Comparison of ENCODE assay signal across 11 mouse cellular contexts in the genomic region with DNA sequence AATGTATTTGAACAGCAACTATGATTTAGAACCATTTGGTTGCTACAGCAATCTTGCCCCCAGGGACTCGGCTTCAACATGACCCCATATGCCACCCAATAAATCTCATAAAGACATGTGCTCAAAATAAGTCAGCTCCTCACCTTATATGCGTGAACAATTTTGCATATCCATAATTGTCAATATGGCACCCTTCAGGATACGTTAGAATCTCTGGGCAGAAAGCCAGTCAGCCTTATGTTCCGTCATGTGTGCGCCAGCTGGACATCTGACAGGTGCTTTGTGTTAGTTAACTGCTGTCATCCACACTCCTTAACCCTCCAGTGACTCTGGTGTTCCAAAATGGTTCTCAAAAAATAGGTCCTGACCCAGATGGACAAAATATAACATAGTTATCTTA.
DNase-seq lines count a peak whose midpoint lies in the region; ATAC-seq and TF ChIP-seq lines count a peak whose summit lies in the region.
"Had no signal": no experiment of that assay in that cellular context is flagged by ENCODE, and none has a peak within 500 bp of the region (broad histone marks: within the 10 kb centered on the region; RNA-seq: fewer than 3 reads in every experiment).

No protein-coding gene starts in this region.

- 45% methylated on average over 5 of the region's 5 CpGs for WGBS in heart, adult 2 months
- 39% methylated on average over 5 of the region's 5 CpGs for WGBS in stomach, embryonic 14.5 days
- 44% methylated on average over 5 of the region's 5 CpGs for WGBS in stomach, postnatal 0 days
- 41% methylated on average over 5 of the region's 5 CpGs for WGBS in hindbrain, postnatal 0 days

- no peak overlapping the region for H3K4me3 ChIP-seq in heart, adult 2 months
- H3K4me3 ChIP-seq in stomach, embryonic 14.5 days (ENCODE audit: low read depth, low read length): no peak overlapping the region
- H3K4me3 ChIP-seq in stomach, postnatal 0 days (ENCODE audit: low read depth, low read length): no peak overlapping the region
- no peak overlapping the region for H3K4me3 ChIP-seq in hindbrain, postnatal 0 days (ENCODE audit: low read length)
- H3K4me3 ChIP-seq: limb, embryonic 12.5 days; megakaryocyte, embryonic 14.5 days had no signal

- no peaks in the 10 kb centered on the region for H3K9me3 ChIP-seq in stomach, embryonic 14.5 days (ENCODE audit: control insufficient read depth, low read depth, low read length)
- no peaks in the 10 kb centered on the region for H3K9me3 ChIP-seq in stomach, postnatal 0 days (ENCODE audit: control insufficient read depth, low read length)
- H3K9me3 ChIP-seq in hindbrain, postnatal 0 days (ENCODE audit: low read length): no peaks in the 10 kb centered on the region
- H3K9me3 ChIP-seq: limb, embryonic 12.5 days; megakaryocyte, embryonic 14.5 days had no signal

- no peak overlapping the region for H3K9ac ChIP-seq in heart, adult 2 months (ENCODE audit: low read depth, low read length)
- no peak overlapping the region for H3K9ac ChIP-seq in stomach, embryonic 14.5 days (replicated peaks; ENCODE audit: low read depth, low read length)
- H3K9ac ChIP-seq in stomach, postnatal 0 days (ENCODE audit: low read length): no peak overlapping the region
- H3K9ac ChIP-seq in hindbrain, postnatal 0 days (replicated peaks; ENCODE audit: low read length): no peak overlapping the region
- H3K9ac ChIP-seq: limb, embryonic 12.5 days had no signal

- peak; percentile 3 to 14 for DNase-seq in heart, postnatal 10 days
- DNase-seq in heart, adult 2 months: no peak
- DNase-seq in stomach, postnatal 0 days (ENCODE audit: low spot score): no peak
- DNase-seq in hindbrain, postnatal 0 days (ENCODE audit: low spot score): peak; percentile 91
- DNase-seq in T-cell, adult 2 months (ENCODE audit: low spot score): no peak
- DNase-seq in urinary bladder, postnatal 14 days (ENCODE audit: low spot score): no peak
- DNase-seq in heart, adult 18-20 months: no peak
- DNase-seq: gastrocnemius, postnatal 36 days had no signal

- TF ChIP-seq CTCF in heart, adult 2 months (IDR thresholded peaks at IDR 0.05): no peak
- no peak for TF ChIP-seq CTCF in stomach, postnatal 0 days (IDR thresholded peaks at IDR 0.05; ENCODE audit: low read depth)
- no peak for TF ChIP-seq CTCF in hindbrain, postnatal 0 days (IDR thresholded peaks at IDR 0.05; ENCODE audit: low read depth)

- intact Hi-C loops in heart, postnatal 10 days (cut with DNase I): no loop called here
- intact Hi-C loops in heart, adult 2 months (cut with DNase I): no loop called here

- no peak for TF ChIP-seq POLR2A in heart, adult 2 months (IDR thresholded peaks at IDR 0.05; ENCODE audit: insufficient read depth, low read depth, low read length)

- H3K4me1 ChIP-seq in heart, adult 2 months (ENCODE audit: control insufficient read depth, insufficient read depth, low read length): no peaks in the 10 kb centered on the region
- H3K4me1 ChIP-seq in stomach, embryonic 14.5 days (ENCODE audit: control insufficient read depth, insufficient read depth, low read length): no peaks in the 10 kb centered on the region
- no peaks in the 10 kb centered on the region for H3K4me1 ChIP-seq in stomach, postnatal 0 days (replicated peaks; ENCODE audit: control insufficient read depth, insufficient read depth)
- H3K4me1 ChIP-seq in hindbrain, postnatal 0 days (ENCODE audit: insufficient read depth, low read length): no peaks in the 10 kb centered on the region
- H3K4me1 ChIP-seq: limb, embryonic 12.5 days; megakaryocyte, embryonic 14.5 days had no signal

- no peak overlapping the region for H3K4me2 ChIP-seq in stomach, embryonic 14.5 days (replicated peaks; ENCODE audit: low read depth, low read length)
- no peak overlapping the region for H3K4me2 ChIP-seq in stomach, postnatal 0 days (replicated peaks; ENCODE audit: low read depth)
- no peak overlapping the region for H3K4me2 ChIP-seq in hindbrain, postnatal 0 days (ENCODE audit: low read depth, low read length)
- H3K4me2 ChIP-seq: limb, embryonic 12.5 days had no signal

- H3K36me3 ChIP-seq in heart, adult 2 months (ENCODE audit: control insufficient read depth, insufficient read depth, low read length): no peaks in the 10 kb centered on the region
- H3K36me3 ChIP-seq in stomach, embryonic 14.5 days (ENCODE audit: control insufficient read depth, insufficient read depth, low read length): no peaks in the 10 kb centered on the region
- no peaks in the 10 kb centered on the region for H3K36me3 ChIP-seq in stomach, postnatal 0 days (ENCODE audit: control insufficient read depth, insufficient read depth, low read length)
- H3K36me3 ChIP-seq in hindbrain, postnatal 0 days (ENCODE audit: insufficient read depth, low read length): no peaks in the 10 kb centered on the region
- H3K36me3 ChIP-seq: limb, embryonic 12.5 days had no signal

- no peak overlapping the region for H3K27ac ChIP-seq in heart, adult 2 months
- H3K27ac ChIP-seq in stomach, embryonic 14.5 days (ENCODE audit: low read length): no peak overlapping the region
- no peak overlapping the region for H3K27ac ChIP-seq in stomach, postnatal 0 days (replicated peaks)
- H3K27ac ChIP-seq in hindbrain, postnatal 0 days: no peak overlapping the region
- H3K27ac ChIP-seq: limb, embryonic 12.5 days had no signal

- no peaks in the 10 kb centered on the region for H3K79me2 ChIP-seq in heart, adult 2 months (replicated peaks; ENCODE audit: control insufficient read depth, insufficient read depth, low read length)

- H3K27me3 ChIP-seq in heart, adult 2 months (ENCODE audit: control insufficient read depth, insufficient read depth, low read length): no peaks in the 10 kb centered on the region
- no peaks in the 10 kb centered on the region for H3K27me3 ChIP-seq in stomach, embryonic 14.5 days (ENCODE audit: control insufficient read depth, insufficient read depth, low read length)
- no peaks in the 10 kb centered on the region for H3K27me3 ChIP-seq in stomach, postnatal 0 days (ENCODE audit: control insufficient read depth, insufficient read depth, low read length)
- H3K27me3 ChIP-seq in hindbrain, postnatal 0 days (ENCODE audit: insufficient read depth, low read length): no peaks in the 10 kb centered on the region
- H3K27me3 ChIP-seq: limb, embryonic 12.5 days; megakaryocyte, embryonic 14.5 days had no signal

- TF ChIP-seq EP300 in heart, adult 2 months (IDR thresholded peaks at IDR 0.05; ENCODE audit: insufficient read depth, low read depth, low read length): no peak
- no peak for TF ChIP-seq EP300 in stomach, postnatal 0 days (optimal IDR thresholded peaks at IDR 0.05)

- ATAC-seq in stomach, embryonic 14.5 days (ENCODE audit: insufficient number of reproducible peaks, insufficient read depth, low FRiP score, low read depth): peak; percentile 33; the same call in 1 of the 2 replicates
- ATAC-seq in stomach, postnatal 0 days (ENCODE audit: low FRiP score, low TSS enrichment): no peak
- peak; percentile 96 for ATAC-seq in hindbrain, postnatal 0 days

Comparison
In these comparisons a context has a peak if more than half of its experiments do, and no peak if none do; other contexts are left out.
1. DNase-seq: peak in heart, postnatal 10 days (2 of 2) and hindbrain, postnatal 0 days (single experiment); none in heart, adult 2 months (0 of 2), stomach, postnatal 0 days (single experiment), T-cell, adult 2 months (single experiment), urinary bladder, postnatal 14 days (single experiment) and heart, adult 18-20 months (0 of 2).